Mouse (Mus musculus) cerebellum, adult 2 months (tissue): Measurements from ENCODE around the gene Cers6.

Experiments used
- CTCF ChIP-seq: fragments of 200-500 bp; IDR thresholded peaks from 2 replicates; pipeline ENCODE4 v1.5.1; 2011; ENCODE audit warnings: low read depth, mild to moderate bottlenecking, control low read depth, low read length, moderate library complexity, borderline replicate concordance; ENCODE audit not compliant: insufficient read depth
- POLR2A ChIP-seq: fragments of 200-500 bp; IDR thresholded peaks from 2 replicates; pipeline ENCODE4 v1.6.1; 2011; ENCODE audit warnings: low read length, control low read depth, borderline replicate concordance; ENCODE audit not compliant: insufficient read depth

- TF ChIP-seq CTCF (no peak), POLR2A (no peak)
Measured at GRCm38 (mm10) chr2:69084416-69084815, 223.2 kb downstream of the Cers6 start.
